ENCODE assay signal across 21 mouse cellular contexts in genomic region chr10:111767813-111768455, GRCm38 (mm10).
A peak's percentile ranks its signal among the peaks of the same experiment; 100 is the strongest.
DNase-seq lines count a peak whose midpoint lies in the region; ATAC-seq and TF ChIP-seq lines count a peak whose summit lies in the region.
"Had no signal": no experiment of that assay in that cellular context is flagged by ENCODE, and none has a peak within 500 bp of the region (broad histone marks: within the 10 kb centered on the region; RNA-seq: fewer than 3 reads in every experiment).

No protein-coding gene starts in this region.

- intact Hi-C loops in left cerebral cortex, postnatal 25 days (cut with DNase I) = loop anchor here (5.0 kb wide), 1 partner anchor 226 kb away; no protein-coding TSS in a partner anchor

- H3K4me1 ChIP-seq in lung, postnatal 0 days (ENCODE audit: insufficient read depth, low read depth, low read length) = peaks cover 2% of the 10 kb centered on the region; the same call in 1 of the 2 replicates
- peaks cover 2% of the 10 kb centered on the region; the same call in 1 of the 2 replicates for H3K4me1 ChIP-seq in small intestine, adult 2 months (ENCODE audit: control insufficient read depth, insufficient read depth, insufficient read length, low read length)
- H3K4me1 ChIP-seq: limb, embryonic 13.5 days; midbrain, embryonic 13.5 days; neural tube, embryonic 15.5 days had no signal

- H3K9ac ChIP-seq in lung, postnatal 0 days (replicated peaks; ENCODE audit: low read depth) = no peak overlapping the region
- H3K9ac ChIP-seq: embryonic facial prominence, embryonic 12.5 days; heart, embryonic 13.5 days; hindbrain, embryonic 14.5 days; limb, embryonic 13.5 days; liver, embryonic 13.5 days; midbrain, embryonic 13.5 days; neural tube, embryonic 15.5 days had no signal

- peak; percentile 52 for TF ChIP-seq CTCF in lung, postnatal 0 days (IDR thresholded peaks at IDR 0.05)
- TF ChIP-seq CTCF in small intestine, adult 2 months (IDR thresholded peaks at IDR 0.05; ENCODE audit: extremely low read depth, insufficient read length, insufficient replicate concordance, low read depth, low read length) = no peak

- peak; percentile 7 for DNase-seq in Muller cell, postnatal 12 days (ENCODE audit: inconsistent ontology term)
- DNase-seq in ZHBTc4 (ENCODE audit: low read depth, low spot score) = peak; percentile 42
- peak; percentile 93 for DNase-seq in lung, postnatal 0 days (ENCODE audit: low spot score)
- no peak for DNase-seq in ovary, postnatal 10 days (ENCODE audit: low spot score)
- DNase-seq in left cerebral cortex, postnatal 25 days (ENCODE audit: low spot score in 2 of 2) = no peak
- no peak for DNase-seq in neural tube, embryonic 10.5 days (ENCODE audit: extremely low spot score, low spot score)
- DNase-seq: adrenal gland, postnatal 36 days; cerebellum, adult 11-12 months; liver, embryonic 13.5 days; right cerebral cortex, postnatal 14 days; thymus, postnatal 14 days had no signal

- no peaks in the 10 kb centered on the region for H3K27me3 ChIP-seq in lung, postnatal 0 days (replicated peaks; ENCODE audit: insufficient read depth, low read length)
- no peaks in the 10 kb centered on the region for H3K27me3 ChIP-seq in small intestine, adult 2 months (ENCODE audit: control insufficient read depth, insufficient read depth, low read length)
- H3K27me3 ChIP-seq: embryonic facial prominence, embryonic 12.5 days; heart, embryonic 13.5 days; limb, embryonic 13.5 days; liver, embryonic 13.5 days; midbrain, embryonic 13.5 days; neural tube, embryonic 15.5 days; Patski had no signal

- no peaks in the 10 kb centered on the region for H3K36me3 ChIP-seq in lung, postnatal 0 days (ENCODE audit: insufficient read depth, low read length)
- H3K36me3 ChIP-seq in small intestine, adult 2 months (ENCODE audit: control insufficient read depth, insufficient read depth, low read length) = no peaks in the 10 kb centered on the region
- H3K36me3 ChIP-seq: embryonic facial prominence, embryonic 12.5 days; heart, embryonic 13.5 days; limb, embryonic 13.5 days; liver, embryonic 13.5 days; midbrain, embryonic 13.5 days; neural tube, embryonic 15.5 days had no signal

- no peak for TF ChIP-seq POLR2A in small intestine, adult 2 months (IDR thresholded peaks at IDR 0.05; ENCODE audit: low read depth, low read length)

- peak; percentile 89 for ATAC-seq in lung, postnatal 0 days
- ATAC-seq: forebrain, embryonic 16.5 days; midbrain, embryonic 13.5 days; Patski had no signal

- H3K27ac ChIP-seq in lung, postnatal 0 days (ENCODE audit: low read length) = peak overlapping the region; percentile 71
- H3K27ac ChIP-seq in small intestine, adult 2 months (ENCODE audit: insufficient read depth, low read depth, low read length) = peak overlapping the region; percentile 37; the same call in 1 of the 2 replicates
- H3K27ac ChIP-seq: embryonic facial prominence, embryonic 12.5 days; heart, embryonic 13.5 days; hindbrain, embryonic 14.5 days; kidney, postnatal 0 days; limb, embryonic 13.5 days; liver, embryonic 13.5 days; midbrain, embryonic 13.5 days; neural tube, embryonic 15.5 days had no signal

- TF ChIP-seq EP300 in lung, postnatal 0 days (IDR thresholded peaks at IDR 0.05) = no peak

- no peak overlapping the region for H3K4me2 ChIP-seq in lung, postnatal 0 days (replicated peaks; ENCODE audit: low read depth, low read length)
- H3K4me2 ChIP-seq: embryonic facial prominence, embryonic 12.5 days; heart, embryonic 13.5 days; hindbrain, embryonic 14.5 days; limb, embryonic 13.5 days; liver, embryonic 13.5 days; midbrain, embryonic 13.5 days; neural tube, embryonic 15.5 days had no signal

- H3K9me3 ChIP-seq in lung, postnatal 0 days (ENCODE audit: low read length) = no peaks in the 10 kb centered on the region
- H3K9me3 ChIP-seq: embryonic facial prominence, embryonic 12.5 days; heart, embryonic 13.5 days; limb, embryonic 13.5 days; liver, embryonic 13.5 days; midbrain, embryonic 13.5 days; neural tube, embryonic 15.5 days had no signal

- 62% methylated on average over 14 of the region's 14 CpGs for WGBS in lung, postnatal 0 days
- WGBS in small intestine, adult 2 months = 90% methylated on average over 14 of the region's 14 CpGs

- H3K4me3 ChIP-seq in lung, postnatal 0 days (ENCODE audit: low read depth, low read length) = no peak overlapping the region
- no peak overlapping the region for H3K4me3 ChIP-seq in small intestine, adult 2 months (ENCODE audit: low read depth, low read length)
- H3K4me3 ChIP-seq: embryonic facial prominence, embryonic 12.5 days; heart, embryonic 13.5 days; limb, embryonic 13.5 days; liver, embryonic 13.5 days; midbrain, embryonic 13.5 days; neural tube, embryonic 15.5 days had no signal

Comparison
In these comparisons a context has a peak if more than half of its experiments do, and no peak if none do; other contexts are left out.
1. DNase-seq: peak in Muller cell, postnatal 12 days (single experiment), ZHBTc4 (single experiment) and lung, postnatal 0 days (single experiment); none in ovary, postnatal 10 days (single experiment), left cerebral cortex, postnatal 25 days (0 of 2) and neural tube, embryonic 10.5 days (single experiment).